Mouse (Mus musculus) gastrocnemius, postnatal 25 days (tissue): ENCODE results near the gene Spon2. TPM values are rescaled to one million over a fixed set of nuclear protein-coding genes. Genes with fewer than 3 reads are reported as not detected.

Source experiments
- DNase-seq: peaks from one replicate; pipeline ENCODE4 v3.0.0; 2022
- long read RNA-seq, 2 experiments: library from polyadenylated mRNA; stranded (forward); transcript quantifications; one replicate each; pipeline ENCODE4 v2.0.0; 2021
- total RNA-seq, 2 experiments: library from RNA; stranded (reverse); gene quantifications; 1 replicate in 1 of 2; 2 replicates in 1 of 2; pipeline ENCODE4 v1.2.3; 2021

Spon2 gene
- total RNA-seq: 1 to 10 TPM; 2.4 to 9.1 TPM
- long read RNA-seq, experiment 1, transcript Spon2-201 (6 exons, 2,045 nt): major isoform, 12 of 22 reads
- long read RNA-seq, experiment 1, partial matches to known transcripts: 1 of 22 reads
- long read RNA-seq, experiment 1, other reads (novel, unspliced or antisense): 7 of 22 reads
- long read RNA-seq, experiment 2, partial matches to known transcripts: 0 of 4 reads
- long read RNA-seq, experiment 2, other reads (novel, unspliced or antisense): 2 of 4 reads

GRCm38 (mm10) chr5:33218081-33218480 lies at the start of gene Spon2:
Gene Spon2, minus strand, starts transcription at chr5:33218455.
- no peak for DNase-seq

- DNase-seq: no peak
These were observed 36.2 kb upstream of the Spon2 start for GRCm38 (mm10) chr5:33254416-33254815.

DNA sequence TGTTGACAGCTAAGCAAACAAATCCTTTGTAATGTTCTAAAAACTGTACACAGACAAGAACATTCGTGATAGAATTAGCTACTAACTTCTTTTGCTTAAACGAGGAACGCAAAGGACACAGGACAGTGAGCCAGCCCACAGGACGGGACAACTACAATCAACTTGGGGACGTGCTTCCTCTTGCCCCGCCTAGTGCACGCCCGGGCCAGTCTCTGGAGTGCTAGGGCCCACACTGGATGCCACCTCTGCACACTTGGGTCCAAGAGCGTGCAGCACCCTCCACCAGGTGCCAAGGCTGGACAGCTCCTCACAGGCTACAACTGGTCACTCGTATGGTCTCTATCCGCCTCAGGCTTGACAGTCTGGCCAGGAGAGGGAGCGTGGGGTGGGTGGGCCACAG lies 29.9 kb upstream of the Spon2 start:
- no peak for DNase-seq

GRCm38 (mm10) chr5:33247387-33247786 lies 29.1 kb upstream of the Spon2 start:
- DNase-seq: no peak

DNA sequence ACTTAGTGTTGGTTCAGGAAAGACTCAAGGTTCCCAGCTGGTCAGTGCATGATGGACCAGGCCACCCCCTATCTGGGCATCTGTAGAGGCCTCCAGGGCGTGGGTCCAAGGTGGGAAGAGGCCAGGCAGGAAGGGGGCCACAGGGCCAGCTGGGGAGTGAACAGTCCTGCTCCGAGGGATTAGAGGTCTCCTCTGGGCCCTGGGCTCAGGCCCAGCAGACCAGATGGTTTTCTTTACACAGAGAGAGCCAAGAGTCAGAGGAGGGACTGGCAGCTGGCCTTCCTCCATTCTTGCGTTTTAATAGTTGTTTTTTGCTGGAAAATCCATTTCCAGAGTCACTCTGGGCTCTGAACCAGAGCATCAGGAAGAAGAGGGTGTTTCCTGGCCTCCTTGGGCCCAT lies 27.4 kb upstream of the Spon2 start:
- peak; percentile 88 for DNase-seq

DNA sequence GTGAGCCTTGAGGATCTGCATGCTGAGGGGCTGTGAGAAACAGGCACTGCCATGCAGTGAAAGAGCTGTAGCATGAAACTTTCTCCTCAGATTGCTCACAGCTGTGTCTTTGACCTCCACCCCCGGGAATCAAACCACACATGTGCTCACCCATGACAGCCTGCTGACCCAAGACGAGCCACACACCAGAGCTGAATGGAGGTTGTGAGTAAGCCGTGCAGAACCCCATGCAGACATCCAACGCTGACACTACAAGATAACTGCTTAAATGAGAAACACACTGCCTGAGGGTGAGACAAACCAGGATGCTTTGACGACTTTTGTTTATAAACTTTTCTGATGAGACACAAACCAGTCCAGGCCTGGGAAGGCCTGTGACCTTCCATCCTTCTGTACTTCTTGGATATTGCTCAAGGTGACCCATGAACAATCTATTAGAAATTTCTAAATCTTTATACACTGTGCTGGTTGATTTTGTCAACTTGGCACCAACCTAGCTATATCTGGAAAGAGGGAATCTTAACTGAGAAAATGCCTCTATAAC lies 26.2 kb upstream of the Spon2 start:
- no peak for DNase-seq

GRCm38 (mm10) chr5:33239934-33240333 lies 21.7 kb upstream of the Spon2 start:
- no peak for DNase-seq

DNA sequence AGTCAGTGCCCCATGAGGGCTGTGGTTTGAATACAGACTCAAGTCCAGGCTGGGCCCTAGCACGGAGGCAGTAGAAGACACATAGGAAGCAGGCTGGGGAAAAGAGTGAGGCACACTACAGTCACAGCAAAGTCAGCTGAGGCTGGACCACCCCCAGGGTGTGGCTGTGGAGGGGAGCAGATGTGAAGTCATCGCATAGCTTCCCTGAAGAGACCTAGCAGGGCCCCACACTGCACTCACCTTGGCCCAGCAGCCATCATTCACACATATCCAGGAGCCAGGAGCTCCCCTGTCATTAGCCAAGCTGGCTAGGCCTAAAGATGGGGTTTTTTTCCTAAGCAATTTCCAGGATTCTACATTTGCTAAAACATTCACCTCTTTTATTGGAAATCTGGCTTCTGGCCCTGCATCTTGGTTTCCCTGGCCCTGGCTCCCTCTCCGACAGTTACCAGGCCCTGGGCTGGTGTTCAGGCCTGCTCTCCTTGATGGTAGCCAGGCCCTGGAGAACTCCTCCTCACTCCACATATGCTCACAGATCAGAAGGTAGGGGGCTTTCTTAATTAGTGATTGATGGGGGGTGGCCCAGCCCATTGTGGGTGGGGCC lies 21.0 kb upstream of the Spon2 start:
- no peak for DNase-seq

DNA sequence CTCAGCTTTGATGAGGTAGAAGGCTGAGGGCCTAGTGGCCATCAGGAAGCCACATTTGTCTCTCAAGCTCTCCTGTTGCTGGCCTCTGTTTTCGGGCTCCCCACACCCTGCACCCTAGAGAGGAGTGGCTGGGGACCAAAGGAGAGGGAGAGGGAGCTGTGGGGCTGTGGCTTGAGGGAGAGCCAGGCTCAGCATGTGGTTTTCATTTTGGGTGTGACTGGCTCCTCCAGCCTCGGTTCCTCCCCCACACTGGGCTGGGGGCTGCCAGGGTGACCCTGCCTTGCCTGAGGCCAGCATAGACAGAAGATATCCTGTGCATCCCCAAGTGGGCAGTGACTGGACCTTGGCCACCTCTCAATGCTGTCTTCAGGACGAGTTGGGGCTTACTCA lies 20.0 kb upstream of the Spon2 start:
- peak; percentile 30 for DNase-seq

GRCm38 (mm10) chr5:33237600-33238255 lies 19.5 kb upstream of the Spon2 start:
- peak; percentile 67 for DNase-seq

- DNase-seq: no peak
These were observed 16.3 kb upstream of the Spon2 start for GRCm38 (mm10) chr5:33234391-33235031.

DNA sequence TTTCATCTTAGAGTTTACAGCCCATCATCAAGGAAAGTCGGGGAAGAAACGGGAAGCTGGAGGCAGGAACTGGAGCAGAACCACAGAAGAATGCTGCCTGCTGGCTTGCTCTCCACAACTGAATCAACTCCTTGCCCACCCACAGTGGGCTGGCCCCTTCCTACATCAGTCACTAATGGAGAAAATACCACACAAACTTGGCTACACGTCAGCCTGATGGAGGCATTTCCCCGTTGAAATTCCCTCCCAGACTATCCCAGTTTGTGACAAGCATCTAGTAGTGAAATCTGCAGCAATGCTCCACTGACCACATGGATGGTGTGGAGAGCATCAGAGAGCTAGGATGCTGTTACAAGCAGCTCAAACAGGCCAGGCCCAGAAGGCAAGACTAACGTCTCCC lies 14.5 kb upstream of the Spon2 start:
- no peak for DNase-seq

DNA sequence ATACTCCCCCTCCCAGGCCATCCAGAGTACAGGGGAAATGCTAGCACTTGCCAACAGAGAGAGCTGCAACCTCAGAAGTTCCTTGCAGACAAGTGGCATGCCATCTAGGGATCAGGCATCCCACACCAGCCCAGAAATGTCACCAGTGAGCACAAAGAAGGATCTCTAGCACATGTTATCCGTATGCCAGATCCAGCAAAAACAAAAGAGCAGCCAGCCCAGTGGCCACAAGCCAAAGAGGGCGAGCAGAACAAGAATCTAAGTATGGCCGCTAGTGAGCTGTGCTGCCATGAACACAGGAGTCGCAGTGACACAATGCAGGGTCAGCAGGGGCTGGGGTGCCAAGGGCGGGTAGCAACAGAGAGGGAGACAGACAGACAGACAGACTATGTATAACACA lies 12.0 kb upstream of the Spon2 start:
- no peak for DNase-seq

DNA sequence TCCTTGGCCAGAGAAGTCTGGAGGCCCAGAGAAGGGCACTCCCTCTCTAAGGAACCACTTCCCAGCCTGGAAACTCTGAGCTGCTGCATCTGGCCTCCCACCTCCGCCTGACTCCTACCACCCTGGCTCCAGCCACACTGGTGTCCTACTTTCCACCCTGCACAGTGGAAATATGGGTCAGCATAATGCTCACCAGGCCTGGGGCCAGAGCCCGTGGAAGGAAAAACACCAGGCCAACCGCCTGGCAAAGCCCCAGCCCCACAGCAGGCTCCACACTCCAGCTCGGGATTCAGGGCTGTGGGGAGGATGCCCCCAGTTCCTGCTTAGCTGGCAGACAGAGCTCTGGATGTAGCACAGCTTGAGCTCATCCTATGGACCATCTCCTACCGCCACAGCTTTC lies 10.2 kb upstream of the Spon2 start:
- peak; percentile 66 for DNase-seq

DNA sequence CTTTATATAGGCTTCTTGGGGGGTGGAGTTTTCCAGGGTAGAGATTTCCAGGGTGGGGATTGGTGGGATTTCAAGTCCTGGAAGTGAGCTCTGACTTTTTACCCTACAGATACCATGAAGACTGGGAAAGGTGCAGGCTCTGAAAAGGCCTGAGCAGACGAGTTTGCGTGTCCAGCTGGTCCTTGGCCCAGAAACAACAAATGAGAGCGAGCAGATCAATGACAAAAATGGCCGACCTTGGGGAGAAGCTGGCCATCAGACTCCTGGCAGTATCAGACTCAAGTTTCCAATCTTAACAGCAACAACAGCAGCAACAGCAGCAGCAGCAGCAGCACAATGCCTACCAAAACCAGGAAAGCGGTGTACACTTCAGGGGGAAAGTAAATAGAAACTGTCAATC lies 7.4 kb upstream of the Spon2 start:
- no peak for DNase-seq

GRCm38 (mm10) chr5:33224491-33224890 lies 6.2 kb upstream of the Spon2 start:
- no peak for DNase-seq

- DNase-seq: no peak
These were observed 4.8 kb upstream of the Spon2 start for GRCm38 (mm10) chr5:33222841-33223744.

GRCm38 (mm10) chr5:33222389-33222788 lies 4.1 kb upstream of the Spon2 start:
- DNase-seq: no peak

DNA sequence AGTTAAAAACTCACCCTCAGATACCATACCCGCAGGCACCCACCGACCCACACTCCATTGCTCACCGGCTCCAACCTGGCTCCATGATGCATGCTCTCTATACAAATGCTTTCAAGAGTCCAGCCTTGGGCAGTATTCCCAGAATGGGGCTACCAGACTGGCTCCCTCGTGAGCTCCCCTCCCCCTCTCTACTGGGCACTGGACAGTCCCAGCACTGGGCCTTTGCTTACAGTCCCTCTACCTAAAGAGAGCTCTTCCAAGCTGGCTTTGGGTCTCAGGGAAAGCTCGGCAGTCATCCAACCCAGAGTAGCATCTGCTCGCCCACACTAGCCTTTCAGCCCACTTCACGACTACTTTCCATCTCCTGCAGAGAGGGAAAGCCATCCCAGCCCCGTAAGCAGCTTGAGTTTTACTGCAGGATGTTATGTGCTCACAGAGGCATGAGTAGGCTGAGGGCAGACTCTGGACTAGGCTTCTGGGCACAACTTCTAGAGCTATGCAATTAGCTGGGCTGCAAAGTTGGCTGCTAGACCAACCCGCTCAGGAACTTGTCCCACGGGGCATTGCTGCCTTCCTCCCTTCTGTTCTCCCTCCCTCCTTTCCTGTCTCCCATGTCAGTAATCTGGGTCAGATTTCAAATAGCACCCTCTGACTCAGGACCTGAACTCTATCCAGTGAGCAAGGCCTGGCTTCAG lies 2.2 kb upstream of the Spon2 start:
- peak; percentile 60 for DNase-seq

DNA sequence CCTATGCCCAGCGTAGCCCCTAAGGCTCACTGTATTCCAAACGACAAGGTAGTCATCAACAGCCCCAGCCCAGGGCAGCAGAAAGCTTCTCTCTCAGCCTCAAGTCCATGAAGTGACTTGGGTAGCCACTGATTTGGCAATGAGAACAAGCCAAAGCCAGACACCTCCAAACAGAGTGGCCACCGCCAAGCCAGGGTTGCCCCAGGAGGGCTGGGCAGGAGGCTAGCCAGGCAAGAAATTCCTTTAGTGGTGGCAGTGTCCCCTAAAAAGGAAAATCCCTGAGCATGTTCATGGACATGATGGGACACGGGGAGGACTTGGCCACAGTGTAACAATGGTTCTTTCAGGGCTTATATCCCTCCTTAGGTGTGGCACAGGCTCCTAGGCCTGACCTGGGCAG lies 1.6 kb upstream of the Spon2 start:
- no peak for DNase-seq

- DNase-seq: no peak
These were observed 643 bp upstream of the Spon2 start for GRCm38 (mm10) chr5:33218746-33219449.
